Mouse (Mus musculus) lung, postnatal 36 days (tissue): ENCODE results near the gene Tada2a.
A peak's percentile ranks its signal among the peaks of the same experiment; 100 is the strongest.

ENCODE experiments used
- DNase-seq: peaks from one replicate; pipeline ENCODE4 v3.0.0; 2022; ENCODE audit warnings: mixed read lengths

The Tada2a gene

DNA sequence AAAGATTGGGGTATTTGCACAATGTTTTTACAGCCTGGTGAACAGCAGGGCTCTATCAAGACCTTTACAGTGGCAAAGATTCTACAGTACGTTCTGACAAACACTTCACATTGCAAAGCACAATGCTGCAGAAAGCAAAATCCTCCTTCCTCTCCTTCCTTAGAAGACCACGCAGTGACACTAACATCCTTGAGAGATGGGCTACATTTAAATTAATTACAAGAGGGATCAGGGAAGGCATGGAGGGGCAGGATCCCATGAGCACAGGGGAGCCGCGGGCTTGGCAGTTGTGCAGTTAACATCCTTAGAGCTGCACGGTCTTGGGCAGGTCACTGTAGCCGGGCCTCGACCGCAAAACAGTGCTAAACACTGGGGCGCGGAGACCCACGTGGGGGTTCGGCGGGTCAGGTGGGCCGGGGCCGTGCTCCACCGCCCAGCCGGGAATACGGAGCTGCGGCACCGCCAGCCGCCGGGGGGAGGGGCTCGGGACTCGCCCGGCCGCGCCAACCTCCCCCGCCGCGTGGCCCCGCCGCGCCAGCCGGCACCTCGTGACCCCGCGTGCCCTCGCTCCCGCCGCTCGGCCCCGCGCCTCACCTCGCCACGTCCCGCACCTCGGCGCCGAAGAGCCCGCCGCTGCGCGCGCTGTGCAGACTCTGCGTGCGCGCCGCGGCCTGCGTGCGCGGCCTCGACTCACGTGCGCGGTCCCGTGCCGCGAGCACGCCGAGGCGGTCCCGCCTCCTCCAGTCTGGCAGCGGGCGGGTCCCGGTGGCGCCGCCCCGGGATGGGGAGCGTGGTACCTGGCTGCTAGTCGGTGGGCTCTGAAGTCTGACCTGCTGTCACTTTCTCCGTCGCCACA, at the start of gene Tada2a, which contains the start of gene Acaca:
TSS of gene Tada2a (minus strand) at position 658 of the 856 bp plus-strand sequence.
TSS of gene Acaca (plus strand) at position 730 of the 856 bp plus-strand sequence.
- peak; percentile 71 for DNase-seq

DNA sequence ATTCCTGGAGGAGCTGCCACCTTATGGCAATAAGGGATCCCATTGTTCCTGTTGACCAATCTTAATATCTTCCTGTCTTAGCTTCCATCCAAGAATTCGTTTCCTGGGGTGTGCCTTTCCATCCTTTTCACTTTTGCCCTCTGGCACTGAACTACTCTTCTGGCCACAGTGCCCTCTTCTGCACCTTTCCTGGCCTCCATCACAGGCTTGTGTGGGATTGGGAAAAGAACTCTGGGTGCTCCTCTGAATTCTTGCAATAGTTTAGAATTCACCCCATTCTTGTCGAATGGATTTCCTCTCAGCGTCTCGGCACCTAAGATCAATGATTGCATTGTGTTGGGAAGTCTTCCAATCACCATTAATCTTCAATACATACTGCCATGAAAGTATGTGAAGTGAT, 49.2 kb upstream of the Tada2a start:
- DNase-seq, result no peak

DNA sequence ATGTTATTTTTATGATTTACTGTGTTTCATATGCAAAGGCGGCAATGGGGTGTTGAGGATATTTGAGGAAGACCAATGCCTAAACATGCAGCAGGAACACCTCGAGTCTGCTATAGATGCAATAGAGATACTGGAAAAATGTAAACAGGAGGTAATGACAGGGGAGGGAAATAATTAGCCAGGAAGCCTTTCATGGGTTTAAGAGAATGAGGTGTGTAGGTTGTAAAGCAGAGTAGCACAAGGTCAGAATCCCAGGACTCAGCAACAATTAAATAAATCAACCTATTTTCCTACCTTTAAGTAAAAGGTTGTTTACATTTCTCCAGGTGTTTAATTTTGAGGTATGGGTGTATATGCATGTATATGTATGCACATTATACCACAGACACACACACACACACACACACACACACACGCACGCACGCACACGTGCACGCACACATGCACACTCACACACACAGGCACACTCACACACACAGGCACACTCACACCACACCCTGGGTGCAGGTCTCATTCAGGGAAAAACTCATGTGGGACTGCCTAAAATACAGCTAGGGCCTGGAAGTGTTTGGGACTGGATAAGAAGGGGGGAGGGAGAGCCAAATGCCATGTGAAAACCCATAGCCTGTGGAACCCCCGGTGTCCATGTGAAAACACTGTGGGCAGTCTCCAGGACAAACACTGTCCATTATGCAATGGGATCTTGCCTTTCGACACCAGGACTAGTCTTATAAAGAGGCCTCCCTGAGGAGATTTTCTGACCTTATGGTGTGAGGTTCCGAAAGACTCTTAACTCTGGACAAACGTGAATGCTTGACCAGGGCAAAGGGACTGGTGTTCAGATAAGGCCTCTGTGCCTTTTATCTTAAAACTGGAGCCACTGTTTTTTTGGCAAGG, 43.4 kb upstream of the Tada2a start:
- no peak for DNase-seq

DNA sequence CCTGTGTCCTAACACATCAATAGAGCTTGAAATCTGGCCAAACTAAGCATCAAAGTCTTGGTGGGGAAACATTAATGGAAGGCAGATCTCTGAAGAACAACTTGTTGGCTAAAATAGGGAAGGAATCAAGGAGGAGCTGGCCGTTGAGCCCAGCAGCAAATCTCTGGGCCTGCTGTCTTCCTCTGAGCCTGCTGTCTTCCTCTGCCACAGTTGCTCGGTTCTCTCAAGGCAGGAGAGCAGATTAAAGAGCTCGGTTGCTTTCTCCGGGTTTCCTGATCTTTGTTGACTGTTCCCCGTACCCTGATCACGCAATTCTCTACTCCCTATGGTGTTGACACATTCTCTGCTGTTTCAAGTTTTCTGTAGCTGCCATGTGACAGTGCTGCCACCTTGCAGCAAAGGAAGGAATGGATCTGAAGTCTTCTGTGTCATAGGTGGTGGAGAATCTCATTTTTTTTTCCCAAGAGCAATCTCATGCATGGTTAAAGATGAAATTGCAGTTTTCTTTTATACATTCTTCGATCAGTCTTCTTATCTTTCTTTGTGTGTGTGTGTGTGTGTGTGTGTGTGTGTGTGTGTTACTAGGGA, 39.4 kb upstream of the Tada2a start:
- DNase-seq, result peak; percentile 78

DNA sequence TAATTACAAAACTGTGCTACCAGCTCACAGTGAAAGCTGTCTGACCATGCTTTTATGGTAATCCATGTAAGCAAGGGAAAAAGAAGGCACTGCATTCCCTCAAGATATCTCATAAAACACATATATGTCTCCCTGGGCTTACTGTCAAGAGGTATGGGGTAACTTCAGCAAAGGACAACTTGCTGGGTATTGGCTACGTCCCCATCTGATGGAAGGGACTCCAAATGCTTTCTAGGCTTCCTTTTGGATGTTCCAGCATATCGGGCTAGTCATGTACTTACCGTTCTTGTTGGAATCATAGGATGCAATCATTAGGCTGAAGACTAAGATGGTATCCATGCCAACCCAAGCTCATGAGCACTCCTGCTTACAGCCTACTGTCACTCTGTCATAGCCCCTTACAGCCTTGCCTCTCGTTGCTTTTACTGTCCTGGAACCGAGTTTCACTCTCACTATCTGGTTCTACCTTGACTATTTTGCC, 37.7 kb upstream of the Tada2a start, which contains the start of gene Gm11437:
TSS of gene Gm11437 (minus strand) at position 431 of the 481 bp plus-strand sequence.
- no peak for DNase-seq

DNA sequence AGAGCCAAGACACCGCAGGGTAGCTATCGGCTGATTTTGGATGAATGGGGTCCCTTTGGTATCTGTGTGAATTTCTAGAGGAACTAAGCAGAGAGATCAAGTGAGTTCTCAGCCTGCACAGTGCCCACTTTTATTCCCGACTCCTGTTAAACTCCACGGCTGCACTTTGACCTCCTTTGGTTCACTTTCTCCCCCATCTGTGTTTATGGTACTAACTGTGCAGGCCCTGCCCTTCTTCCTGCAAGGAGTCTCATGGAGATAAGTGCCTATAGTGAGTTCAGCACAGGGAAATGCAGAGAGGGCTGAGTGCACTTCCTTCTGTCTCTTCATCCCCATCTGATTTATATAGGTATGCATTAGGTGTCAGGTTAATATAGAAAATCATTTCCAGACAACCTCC, 35.2 kb upstream of the Tada2a start:
- DNase-seq, result no peak

DNA sequence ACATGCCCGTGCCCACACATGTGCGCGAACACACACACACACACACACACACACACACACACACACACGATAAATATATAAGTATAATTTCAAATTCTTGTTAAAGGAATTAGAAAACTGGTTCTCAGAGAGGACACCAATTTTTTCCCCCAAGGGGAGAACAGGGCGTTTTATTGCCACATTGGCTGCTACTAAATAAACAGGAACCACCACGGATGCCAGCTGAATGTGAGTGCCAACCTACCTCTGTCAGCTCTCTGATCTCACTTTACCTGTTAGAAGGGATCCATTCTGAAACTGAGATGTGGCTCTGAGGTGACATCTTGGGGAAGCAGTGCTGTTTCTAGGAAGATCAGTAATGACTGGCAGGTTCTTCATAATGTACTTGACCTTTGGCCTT, 34.7 kb upstream of the Tada2a start:
- DNase-seq, result no peak

DNA sequence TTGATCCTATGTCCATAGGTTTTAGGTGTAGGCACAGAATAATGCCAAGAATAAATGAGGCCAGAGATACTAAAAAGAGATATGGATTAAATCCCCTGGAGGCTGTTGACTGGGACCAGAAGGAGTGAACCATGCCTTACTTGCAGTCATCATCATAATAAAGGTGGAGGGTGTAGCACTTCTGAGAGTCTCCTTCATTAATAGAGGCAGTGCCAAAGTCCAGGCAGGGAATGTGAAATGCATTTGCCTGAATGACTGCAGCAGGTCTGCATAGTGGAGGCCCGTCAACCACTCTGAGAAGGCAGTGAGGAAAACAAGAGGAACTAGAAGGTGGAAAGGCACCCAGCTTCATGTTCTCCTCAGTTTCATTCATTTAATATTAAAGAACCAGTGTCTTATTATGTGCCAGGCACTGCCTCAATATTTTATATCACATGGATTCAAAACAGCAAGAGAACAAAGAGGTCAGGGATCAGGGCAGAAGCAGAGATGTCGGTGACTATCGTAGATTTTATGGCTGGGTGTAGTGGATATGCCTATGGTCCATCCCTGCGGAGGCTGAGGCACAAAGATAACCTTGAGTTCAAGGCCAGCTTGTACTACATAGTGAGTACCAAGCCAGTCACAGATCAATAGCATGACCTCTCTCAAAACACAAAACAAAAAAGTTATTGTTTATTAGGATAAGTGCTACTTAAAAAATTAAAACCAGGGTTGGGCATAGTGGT, 27.3 kb upstream of the Tada2a start:
- no peak for DNase-seq

DNA sequence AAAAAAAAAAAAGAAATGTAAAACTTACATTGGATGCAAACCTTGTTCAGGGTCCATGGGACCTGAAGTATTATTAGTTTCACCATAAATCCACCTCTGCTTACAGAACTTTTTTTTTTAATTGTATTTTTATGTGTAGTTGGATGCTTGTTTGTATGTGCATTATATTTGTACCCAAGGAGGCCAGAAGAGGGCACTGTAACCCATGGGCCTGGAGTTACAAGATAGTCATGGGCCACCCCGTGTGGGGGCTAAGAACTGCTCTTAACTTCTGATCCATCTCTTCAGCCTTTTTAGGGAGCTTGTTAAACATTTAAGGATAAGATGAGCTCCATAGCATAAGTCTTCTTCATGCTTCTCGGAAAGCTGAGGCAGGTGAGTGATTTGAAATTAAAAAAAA, 21.5 kb upstream of the Tada2a start:
- DNase-seq, result peak; percentile 28

DNA sequence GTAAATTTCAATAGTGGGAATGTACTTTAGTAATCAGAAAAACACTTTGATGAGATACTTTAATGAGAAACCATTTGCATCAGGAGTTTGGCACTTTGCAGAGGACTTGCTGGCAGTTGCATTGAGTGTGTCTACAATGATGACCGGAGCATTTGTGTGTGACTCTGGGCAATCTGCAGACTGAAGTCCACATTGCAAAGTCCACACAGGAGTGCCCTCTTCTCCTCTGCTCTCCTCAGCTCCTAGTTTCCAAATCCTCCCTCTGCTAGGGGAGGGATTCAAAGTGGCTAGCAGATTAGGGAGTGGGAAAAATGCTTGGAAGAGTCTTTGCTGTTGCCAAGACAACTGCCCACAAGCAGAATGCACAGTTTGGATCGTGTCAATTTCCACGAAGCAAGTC, 16.7 kb upstream of the Tada2a start:
- DNase-seq, result no peak

DNA sequence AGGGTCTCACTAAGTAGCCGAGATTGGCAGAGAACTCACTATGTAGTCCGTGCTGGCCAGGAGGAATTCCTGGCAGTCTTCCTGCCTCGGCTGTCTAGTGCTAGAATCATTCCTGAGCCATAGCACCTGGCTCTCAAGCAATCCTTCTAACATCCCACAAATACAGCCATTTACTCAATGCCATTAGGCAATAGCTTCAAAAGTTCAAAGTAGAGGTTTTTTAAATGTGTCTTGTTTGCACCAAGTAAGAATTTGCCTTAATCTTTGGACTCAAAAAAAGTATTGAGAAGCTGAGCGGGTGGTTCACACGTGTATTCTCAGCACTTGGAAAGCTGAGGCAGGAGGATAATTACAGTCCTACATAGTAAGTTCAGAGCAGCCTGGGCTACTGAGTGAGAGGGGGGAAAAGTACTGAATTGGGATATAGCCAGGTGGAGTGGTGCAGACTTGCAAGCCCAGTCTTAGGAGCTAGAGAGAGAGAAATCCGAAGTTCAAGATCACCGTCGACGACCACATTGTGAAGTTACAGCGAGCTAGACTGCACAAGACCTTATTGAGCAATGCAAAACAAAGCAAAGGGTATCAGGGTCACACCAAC, 15.9 kb upstream of the Tada2a start:
- no peak for DNase-seq

DNA sequence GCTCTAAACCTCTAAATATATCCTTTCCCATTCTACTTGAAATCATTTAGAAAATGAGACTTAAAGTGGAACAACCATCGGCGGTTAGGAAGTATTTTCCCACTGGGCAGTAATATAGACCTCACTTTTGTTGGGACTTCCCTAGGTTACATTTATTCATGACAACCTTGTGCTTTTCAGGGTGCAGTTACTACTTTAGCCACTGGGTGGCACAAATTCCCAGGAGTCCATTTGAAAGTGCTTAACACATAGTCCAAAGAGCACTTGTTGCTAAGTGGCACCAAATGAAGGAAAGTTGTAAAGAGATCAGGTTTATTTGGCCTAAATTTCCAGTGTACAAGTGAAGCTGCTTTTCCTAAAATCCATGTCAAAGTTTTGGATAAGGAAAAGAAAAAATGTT, 12.4 kb upstream of the Tada2a start:
- DNase-seq, result peak; percentile 88

DNA sequence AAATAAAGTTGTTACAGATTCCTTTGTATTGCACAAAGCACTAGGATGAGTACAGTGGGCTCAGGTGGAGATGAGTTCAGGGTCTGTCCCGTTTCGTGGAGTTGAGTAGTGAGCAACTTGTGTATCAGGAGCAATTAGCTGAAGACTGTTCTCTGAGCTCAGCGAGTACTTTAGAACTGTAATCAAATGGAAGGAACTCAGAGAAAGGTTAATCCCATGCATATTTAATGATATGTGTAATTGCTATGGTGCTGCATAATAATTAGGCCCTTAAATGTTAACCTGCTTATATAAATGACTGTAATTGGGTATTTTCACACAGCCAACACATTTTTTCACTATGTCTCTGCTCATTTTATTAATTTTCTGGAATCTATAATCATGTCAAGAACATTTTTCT, 7.1 kb upstream of the Tada2a start:
- DNase-seq, result no peak

DNA sequence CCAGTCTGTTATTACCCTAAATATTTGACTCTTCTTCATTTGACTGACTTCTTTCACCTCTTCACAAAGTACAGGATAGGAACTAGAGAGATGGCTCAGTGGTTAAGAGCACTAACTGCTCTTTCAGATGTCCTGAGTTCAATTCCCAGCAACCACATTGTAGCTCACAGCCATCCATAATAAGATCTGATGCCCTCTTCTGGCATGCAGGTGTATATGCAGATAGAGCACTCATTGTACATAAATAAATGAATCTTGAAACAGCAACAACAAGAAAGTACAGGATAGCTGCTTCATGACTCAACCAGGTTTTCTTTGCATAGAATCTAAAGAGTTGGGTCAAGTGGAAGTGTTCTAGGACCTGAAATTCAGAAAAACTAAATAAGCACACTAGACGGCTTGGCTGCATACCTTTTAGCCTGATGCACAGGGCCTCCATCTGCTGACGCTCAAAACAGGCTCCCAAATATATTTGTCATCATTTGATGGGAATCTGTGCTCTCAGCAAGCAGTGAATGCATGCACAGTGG, 5.0 kb upstream of the Tada2a start:
- DNase-seq, result no peak

DNA sequence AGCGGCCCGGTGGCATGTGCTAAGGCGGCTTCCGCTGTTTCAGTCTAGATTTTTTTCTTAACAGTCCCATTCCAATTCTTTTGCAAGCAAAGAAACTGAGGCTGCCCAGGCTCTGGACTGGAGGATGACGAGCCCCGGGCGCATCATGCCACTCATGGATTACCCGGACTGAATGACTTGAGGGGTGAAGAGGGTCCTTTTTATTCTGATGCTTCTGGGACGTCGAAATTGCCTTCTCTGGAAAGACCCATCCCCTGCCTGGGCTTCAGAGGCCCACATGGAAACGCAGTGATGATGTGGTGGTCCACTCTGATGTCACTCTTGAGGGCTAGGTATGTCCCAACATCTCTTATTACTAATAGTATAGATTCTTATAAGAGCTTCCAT, 392 bp upstream of the Tada2a start:
- no peak for DNase-seq

DNA sequence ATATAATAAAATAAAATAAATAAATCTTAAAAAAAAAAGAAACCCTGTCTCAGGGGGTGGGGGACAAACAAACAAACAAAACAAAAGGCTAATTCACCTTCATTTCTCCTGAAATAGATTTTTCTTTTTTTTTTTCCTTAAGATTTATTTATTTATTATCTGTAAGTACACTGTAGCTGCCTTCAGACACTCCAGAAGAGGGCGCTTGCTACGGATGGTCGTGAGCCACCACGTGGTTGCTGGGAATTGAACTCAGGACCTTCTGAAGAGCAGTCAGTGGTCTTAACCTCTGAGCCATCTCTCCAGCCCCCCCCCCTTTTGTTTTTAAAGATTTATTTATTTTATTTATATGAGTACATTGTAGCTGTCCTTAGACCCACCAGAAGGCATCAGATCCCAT, 1.4 kb downstream of the Tada2a start:
- no peak for DNase-seq

DNA sequence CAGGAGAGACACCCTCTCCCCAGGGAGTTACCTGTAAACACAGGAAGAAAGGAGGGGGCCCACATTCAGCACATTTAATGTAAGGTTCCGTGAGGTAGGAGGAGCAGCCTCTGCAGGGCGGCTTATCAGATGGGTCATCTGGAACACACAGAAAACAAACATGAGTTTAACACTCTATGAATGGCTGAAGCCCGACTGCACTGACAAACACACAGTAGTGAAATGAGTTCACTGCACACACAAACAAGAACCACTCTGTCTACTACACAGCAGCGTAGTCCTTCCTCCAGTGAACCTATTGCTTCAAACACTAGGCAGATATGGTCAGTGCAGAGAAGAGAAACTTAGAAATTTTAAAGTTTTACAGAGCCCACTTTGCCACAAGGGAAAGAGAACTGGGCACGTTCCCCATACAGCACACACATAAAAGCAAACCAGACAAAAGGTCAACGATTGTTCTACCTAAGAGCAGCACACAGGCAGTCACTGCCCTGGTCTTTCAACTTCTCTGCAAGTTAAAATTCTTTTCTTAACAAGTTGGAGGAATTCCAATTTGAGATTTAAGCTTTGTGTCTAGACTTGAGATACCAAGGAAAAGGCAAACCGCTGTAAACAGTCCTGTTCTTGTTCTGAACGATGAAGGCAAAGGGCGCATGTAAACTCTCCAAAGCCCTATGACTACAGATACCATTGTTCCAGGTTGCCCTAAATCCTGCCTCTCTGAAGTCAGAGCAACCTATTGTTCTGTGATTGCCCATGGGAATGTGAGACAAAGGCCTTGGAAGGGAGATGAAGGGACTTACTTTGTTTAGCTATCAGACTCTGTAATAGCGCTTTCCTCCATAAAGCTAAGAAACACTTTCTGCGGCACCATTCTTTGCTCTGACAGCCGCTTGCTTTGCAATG, 8.1 kb downstream of the Tada2a start:
- DNase-seq, result no peak

DNA sequence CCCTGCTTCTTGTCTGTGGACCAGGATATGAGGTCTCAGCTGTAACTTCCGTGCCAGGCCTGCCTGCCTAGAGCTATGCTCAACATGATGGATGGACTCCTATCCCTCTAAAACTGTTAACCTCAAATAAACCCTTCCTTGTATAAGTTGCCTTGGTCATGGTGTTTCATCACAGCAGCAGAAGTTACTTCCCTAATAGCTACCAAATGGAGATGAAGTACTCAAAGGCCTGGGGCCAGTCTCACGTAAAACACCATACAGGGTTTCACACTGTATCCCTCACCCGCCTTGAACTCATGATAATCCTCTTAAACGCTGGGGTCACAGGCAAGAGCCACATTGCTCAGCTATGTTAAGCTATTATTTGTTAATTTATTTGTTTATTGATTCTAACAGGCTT, 12.0 kb downstream of the Tada2a start:
- no peak for DNase-seq

DNA sequence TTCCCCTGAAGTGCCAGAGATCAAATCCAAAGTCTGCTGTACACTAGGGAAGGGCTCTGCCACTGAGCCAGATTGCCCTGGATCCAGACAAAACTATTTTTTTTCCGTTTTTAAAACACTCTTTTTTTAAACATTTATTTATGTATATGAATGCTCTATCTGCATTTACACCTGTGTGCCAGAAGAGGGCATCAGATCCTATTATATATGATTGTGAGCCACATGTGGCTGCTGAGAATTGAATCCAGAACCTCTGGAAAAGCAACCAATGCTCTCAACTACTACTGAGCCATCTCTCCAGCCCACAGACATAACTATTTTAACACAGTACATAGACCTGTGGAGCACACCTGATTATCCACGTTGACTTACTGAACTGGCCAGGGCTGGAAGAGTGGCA, 13.2 kb downstream of the Tada2a start:
- no peak for DNase-seq

DNA sequence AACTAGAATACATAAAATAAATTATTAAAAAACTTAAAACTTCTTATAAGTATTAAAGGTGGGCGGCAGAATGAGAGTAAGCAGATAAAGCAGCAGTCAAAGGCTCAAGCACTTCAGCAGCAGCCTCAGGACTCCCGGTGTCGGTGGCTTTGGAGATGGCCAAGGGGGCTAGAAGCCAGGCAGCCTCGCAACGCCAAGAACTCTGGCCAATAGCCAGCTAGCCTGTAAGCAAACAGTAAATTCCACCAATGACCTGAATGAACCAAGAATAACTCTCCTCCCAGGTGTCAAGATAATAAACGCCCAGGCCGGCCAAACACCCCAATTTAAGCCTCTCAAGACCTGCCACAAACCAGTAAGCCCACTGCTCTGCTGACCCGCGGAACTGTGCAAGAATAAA, 13.8 kb downstream of the Tada2a start:
- no peak for DNase-seq

DNA sequence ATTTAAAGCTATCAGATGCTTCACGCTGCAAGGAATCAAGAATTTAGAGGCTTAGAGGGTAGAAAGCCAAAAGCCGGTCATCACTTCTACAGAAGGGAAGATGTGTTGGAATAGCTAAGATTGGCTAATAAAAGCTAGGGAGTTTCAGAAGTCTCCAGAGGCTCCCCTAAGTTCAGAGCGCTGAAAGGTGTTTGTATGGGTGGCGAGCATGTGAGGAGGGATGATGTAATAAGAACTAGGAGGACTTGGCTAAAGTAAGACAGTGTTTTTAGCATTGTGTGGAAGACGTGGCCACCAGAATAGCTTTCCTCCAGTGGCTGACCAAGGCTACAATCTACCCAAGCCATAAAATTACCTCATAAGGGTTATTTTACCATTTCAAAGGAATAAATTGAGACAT, 15.8 kb downstream of the Tada2a start:
- no peak for DNase-seq
